Mouse (Mus musculus) kidney, adult 2 months (tissue): ENCODE data around the gene B230217C12Rik.

ENCODE experiments used
- CTCF ChIP-seq: fragments of 200-500 bp; conservative IDR thresholded peaks from 2 replicates; pipeline ENCODE4 v1.5.1; 2011; ENCODE audit warnings: low read depth, mild to moderate bottlenecking, control low read depth, low read length, moderate library complexity, mixed read lengths; ENCODE audit not compliant: insufficient read depth, insufficient read length
- POLR2A ChIP-seq: fragments of 200-500 bp; IDR thresholded peaks from one replicate; pipeline ENCODE4 v1.6.1; 2011; ENCODE audit warnings: low read depth, low read length, control low read depth

- no peak for TF ChIP-seq CTCF
- no peak for TF ChIP-seq POLR2A
Measured at GRCm38 (mm10) chr11:97800691-97801408, 39.7 kb upstream of the B230217C12Rik start.
